ENCODE assay signal across 8 mouse cellular contexts in the genomic region with DNA sequence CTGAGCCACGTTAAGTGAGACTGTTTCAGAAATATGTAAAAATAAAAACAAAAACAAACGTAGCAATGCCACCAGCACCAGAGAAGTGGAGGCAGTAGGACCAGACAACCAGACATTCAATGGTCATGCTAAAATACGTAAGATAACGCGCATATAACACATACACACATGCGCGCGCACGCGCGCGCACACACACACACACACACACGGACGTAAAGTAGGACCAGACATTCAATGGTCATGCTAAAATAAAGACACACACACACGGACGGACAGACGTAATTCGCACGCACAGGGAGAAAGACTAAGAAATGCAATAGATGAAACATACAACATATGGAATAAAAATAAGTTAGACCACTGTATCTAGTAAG. TPM values are rescaled to one million over a fixed set of nuclear protein-coding genes. Genes with fewer than 3 reads are reported as not detected.
DNase-seq lines count a peak whose midpoint lies in the region; ATAC-seq lines count a peak whose summit lies in the region.

No protein-coding gene starts in this region.

- H3K27me3 ChIP-seq in heart, embryonic 11.5 days (ENCODE audit: control insufficient read depth, insufficient read depth, low read length), result no peaks in the 10 kb centered on the region
- no peaks in the 10 kb centered on the region for H3K27me3 ChIP-seq in kidney, embryonic 15.5 days
- no peaks in the 10 kb centered on the region for H3K27me3 ChIP-seq in lung, embryonic 15.5 days
- H3K27me3 ChIP-seq in neural tube, embryonic 14.5 days (ENCODE audit: control insufficient read depth, insufficient read depth, low read length), result no peaks in the 10 kb centered on the region

- no peak for ATAC-seq in heart, embryonic 11.5 days (replicated peaks; ENCODE audit: insufficient number of reproducible peaks, low FRiP score, low TSS enrichment)
- peak; percentile 31; the same call in 1 of the 2 replicates for ATAC-seq in kidney, embryonic 15.5 days (replicated peaks; ENCODE audit: low FRiP score)
- peak; percentile 50; the same call in 1 of the 2 replicates for ATAC-seq in lung, embryonic 15.5 days (ENCODE audit: borderline replicate concordance, extremely low read depth, low FRiP score, low TSS enrichment)
- ATAC-seq in neural tube, embryonic 14.5 days (ENCODE audit: low read depth), result peak; percentile 17; the same call in 1 of the 2 replicates

- no peaks in the 10 kb centered on the region for H3K9me3 ChIP-seq in heart, embryonic 11.5 days (replicated peaks; ENCODE audit: control insufficient read depth, low read length)
- H3K9me3 ChIP-seq in kidney, embryonic 15.5 days (replicated peaks), result no peaks in the 10 kb centered on the region
- H3K9me3 ChIP-seq in lung, embryonic 15.5 days, result no peaks in the 10 kb centered on the region
- no peaks in the 10 kb centered on the region for H3K9me3 ChIP-seq in neural tube, embryonic 14.5 days (ENCODE audit: control insufficient read depth, low read length)

- 38% methylated on average over 19 of the region's 19 CpGs for WGBS in heart, embryonic 11.5 days (ENCODE audit: insufficient replicate concordance)
- 28% methylated on average over 19 of the region's 19 CpGs for WGBS in kidney, embryonic 15.5 days
- WGBS in lung, embryonic 15.5 days, result 12% methylated on average over 19 of the region's 19 CpGs
- 42% methylated on average over 19 of the region's 19 CpGs for WGBS in neural tube, embryonic 14.5 days

- H3K4me1 ChIP-seq in heart, embryonic 11.5 days (ENCODE audit: control insufficient read depth, insufficient read depth, low read length), result no peaks in the 10 kb centered on the region
- H3K4me1 ChIP-seq in kidney, embryonic 15.5 days, result peaks cover 11% of the 10 kb centered on the region; the same call in 1 of the 2 replicates
- 0 out of 2 replicates have a peak, but pooled peaks cover 5% of the 10 kb centered on the region for H3K4me1 ChIP-seq in lung, embryonic 15.5 days
- H3K4me1 ChIP-seq in neural tube, embryonic 14.5 days (ENCODE audit: control insufficient read depth, insufficient read depth, low read length), result peaks cover 3% of the 10 kb centered on the region; the same call in 1 of the 2 replicates

- peak overlapping the region; percentile 51 for H3K4me3 ChIP-seq in heart, embryonic 11.5 days (ENCODE audit: low read depth, low read length)
- H3K4me3 ChIP-seq in kidney, embryonic 15.5 days (replicated peaks), result peak overlapping the region; percentile 50
- peak overlapping the region; percentile 47 for H3K4me3 ChIP-seq in lung, embryonic 15.5 days
- peak overlapping the region; percentile 42 for H3K4me3 ChIP-seq in neural tube, embryonic 14.5 days (ENCODE audit: low read depth, low read length)

- H3K27ac ChIP-seq in heart, embryonic 11.5 days (ENCODE audit: low read depth, low read length), result peak overlapping the region; percentile 89
- H3K27ac ChIP-seq in kidney, embryonic 15.5 days, result peak overlapping the region; percentile 97
- peak overlapping the region; percentile 97 for H3K27ac ChIP-seq in lung, embryonic 15.5 days
- peak overlapping the region; percentile 85; the same call in 1 of the 2 replicates for H3K27ac ChIP-seq in neural tube, embryonic 14.5 days (ENCODE audit: low read depth, low read length)

- H3K4me2 ChIP-seq in heart, embryonic 11.5 days, result peak overlapping the region; percentile 64
- peak overlapping the region; percentile 64 for H3K4me2 ChIP-seq in kidney, embryonic 15.5 days
- H3K4me2 ChIP-seq in lung, embryonic 15.5 days, result peak overlapping the region; percentile 57
- peak overlapping the region; percentile 64 for H3K4me2 ChIP-seq in neural tube, embryonic 14.5 days (ENCODE audit: low read depth, low read length)

- DNase-seq in B cell, adult 2 months, result peak; percentile 56 to 68
- DNase-seq in T-cell, adult 2 months (ENCODE audit: low spot score), result peak; percentile 28
- DNase-seq in embryo, embryonic 10.5 days (ENCODE audit: low spot score), result peak; percentile 47
- peak; percentile 30 for DNase-seq in urinary bladder, postnatal 25 days (ENCODE audit: low spot score)

- H3K9ac ChIP-seq in heart, embryonic 11.5 days (ENCODE audit: low read depth, low read length), result peak overlapping the region; percentile 70
- peak overlapping the region; percentile 42 for H3K9ac ChIP-seq in kidney, embryonic 15.5 days
- peak overlapping the region; percentile 50 for H3K9ac ChIP-seq in lung, embryonic 15.5 days
- peak overlapping the region; percentile 41 for H3K9ac ChIP-seq in neural tube, embryonic 14.5 days (replicated peaks; ENCODE audit: low read depth, low read length)

- no peaks in the 10 kb centered on the region; the same call in 1 of the 2 replicates for H3K36me3 ChIP-seq in heart, embryonic 11.5 days (ENCODE audit: control insufficient read depth, insufficient read depth, low read length)
- H3K36me3 ChIP-seq in kidney, embryonic 15.5 days, result peaks cover 14% of the 10 kb centered on the region
- H3K36me3 ChIP-seq in lung, embryonic 15.5 days, result peaks cover 14% of the 10 kb centered on the region; the same call in 1 of the 2 replicates
- no peaks in the 10 kb centered on the region for H3K36me3 ChIP-seq in neural tube, embryonic 14.5 days (ENCODE audit: control insufficient read depth, insufficient read depth, low read length)

RNA-seq across cellular contexts. Expression of a gene that starts 14.2 kb away (rescaled TPM):
- polyA plus RNA-seq in heart, embryonic 11.5 days (2014; fragmentation: Nextera tagmentation; extraction: Ambion mirVana), result not detected in 2 replicates
- not detected in 2 replicates for polyA plus RNA-seq in kidney, embryonic 15.5 days (2015; fragmentation: Nextera tagmentation; extraction: Ambion mirVana)
- not detected in 2 replicates for polyA plus RNA-seq in lung, embryonic 15.5 days (2015; fragmentation: Nextera tagmentation; extraction: Ambion mirVana)
- not detected in 2 replicates for polyA plus RNA-seq in neural tube, embryonic 14.5 days (2014; fragmentation: Nextera tagmentation; extraction: Ambion mirVana)
